Mouse (Mus musculus) midbrain, embryonic 12.5 days (tissue): ENCODE measurements around the gene Gxylt2. TPM values are rescaled to one million over a fixed set of nuclear protein-coding genes. Genes with fewer than 3 reads are reported as not detected.

ENCODE experiments used
- ATAC-seq: fragments of 200-750 bp; cut with Nextera tagmentation; 2 replicates; pipeline ENCODE4 v1.8.0; 2017; ENCODE audit warnings: low read depth, moderate TSS enrichment, moderate library complexity; ENCODE audit not compliant: low FRiP score
- H3K27ac ChIP-seq: fragments of 300-500 bp; sonication (generic); replicated peaks from 2 replicates; pipeline ENCODE4 v1.5.1; 2016; ENCODE audit warnings: mild to moderate bottlenecking
- H3K27me3 ChIP-seq: fragments of 300-500 bp; sonication (generic); 2 replicates; pipeline ENCODE4 v1.6.1; 2016; ENCODE audit warnings: mild to moderate bottlenecking
- H3K36me3 ChIP-seq: fragments of 300-500 bp; sonication (generic); 2 replicates; pipeline ENCODE4 v1.6.1; 2016
- H3K4me1 ChIP-seq: fragments of 300-500 bp; sonication (generic); 2 replicates; pipeline ENCODE4 v1.6.1; 2016
- H3K4me2 ChIP-seq: fragments of 300-500 bp; sonication (generic); replicated peaks from 2 replicates; pipeline ENCODE4 v1.6.1; 2016; ENCODE audit warnings: mild to moderate bottlenecking, moderate library complexity
- H3K4me3 ChIP-seq: fragments of 300-500 bp; sonication (generic); 2 replicates; pipeline ENCODE4 v1.5.1; 2016; ENCODE audit warnings: mild to moderate bottlenecking
- H3K9ac ChIP-seq: fragments of 300-500 bp; sonication (generic); replicated peaks from 2 replicates; pipeline ENCODE4 v1.6.1; 2016; ENCODE audit warnings: mild to moderate bottlenecking, moderate library complexity
- H3K9me3 ChIP-seq: fragments of 300-500 bp; sonication (generic); 2 replicates; pipeline ENCODE4 v1.6.1; 2016; ENCODE audit warnings: mild to moderate bottlenecking
- WGBS: fragments of 180-500 bp; shearing (Covaris S2); methylation state at CpG from one replicate; pipeline ENCODE4 v1.1.7; 2016; 5-methylcytosine and 5-hydroxymethylcytosine counted together
- polyA plus RNA-seq: library from polyadenylated mRNA; unstranded; fragments of >200 nt; fragmentation: Nextera tagmentation; extraction: Ambion mirVana; gene quantifications from 2 replicates; pipeline ENCODE4 v1.2.1, GENCODE M21; 2016

Gene Gxylt2
- polyA plus RNA-seq, 1 experiment from 2014 or later: 6.0 TPM

- Histone ChIP-seq H3K9me3 (no peaks in the 10 kb centered on the region), H3K4me1 (no peaks in the 10 kb centered on the region), H3K4me2 (no peak overlapping the region), H3K4me3 (no peak overlapping the region), H3K36me3 (no peaks in the 10 kb centered on the region), H3K27ac (no peak overlapping the region), H3K27me3 (no peaks in the 10 kb centered on the region), H3K9ac (no peak overlapping the region)
- ATAC-seq: no peak
- WGBS: 93% methylated on average over 9 of the region's 9 CpGs
Observed at GRCm38 (mm10) chr6:100807187-100807586, 102.7 kb downstream of the Gxylt2 start.

- Histone ChIP-seq H3K27me3 (no peaks in the 10 kb centered on the region), H3K4me2 (no peak overlapping the region), H3K27ac (no peak overlapping the region), H3K9ac (no peak overlapping the region), H3K4me1 (no peaks in the 10 kb centered on the region), H3K9me3 (no peaks in the 10 kb centered on the region), H3K36me3 (no peaks in the 10 kb centered on the region), H3K4me3 (no peak overlapping the region)
- 80% methylated on average over 1 of the region's 1 CpGs for WGBS
- no peak for ATAC-seq
Observed at GRCm38 (mm10) chr6:100807746-100808145, 103.2 kb downstream of the Gxylt2 start.

GRCm38 (mm10) chr6:100808221-100808778 is 103.8 kb downstream of the Gxylt2 start:
- H3K9ac ChIP-seq: no peak overlapping the region
- ATAC-seq: no peak
- no peaks in the 10 kb centered on the region for H3K27me3 ChIP-seq
- H3K4me1 ChIP-seq: no peaks in the 10 kb centered on the region
- no peak overlapping the region for H3K27ac ChIP-seq
- H3K4me3 ChIP-seq: no peak overlapping the region
- H3K9me3 ChIP-seq: no peaks in the 10 kb centered on the region
- WGBS: 89% methylated on average over 6 of the region's 6 CpGs
- H3K36me3 ChIP-seq: no peaks in the 10 kb centered on the region
- H3K4me2 ChIP-seq: no peak overlapping the region

- H3K27ac ChIP-seq: no peak overlapping the region
- no peak overlapping the region for H3K4me2 ChIP-seq
- ATAC-seq: no peak
- H3K9me3 ChIP-seq: no peaks in the 10 kb centered on the region
- WGBS: 96% methylated on average over 4 of the region's 4 CpGs
- no peak overlapping the region for H3K9ac ChIP-seq
- no peaks in the 10 kb centered on the region for H3K36me3 ChIP-seq
- H3K4me3 ChIP-seq: no peak overlapping the region
- no peaks in the 10 kb centered on the region for H3K27me3 ChIP-seq
- H3K4me1 ChIP-seq: no peaks in the 10 kb centered on the region
Observed at GRCm38 (mm10) chr6:100810117-100810516, 105.6 kb downstream of the Gxylt2 start.

GRCm38 (mm10) chr6:100811731-100812130 is 107.2 kb downstream of the Gxylt2 start:
- no peaks in the 10 kb centered on the region for H3K36me3 ChIP-seq
- WGBS: 85% methylated on average over 3 of the region's 3 CpGs
- H3K4me1 ChIP-seq: no peaks in the 10 kb centered on the region
- H3K27me3 ChIP-seq: no peaks in the 10 kb centered on the region
- H3K4me3 ChIP-seq: no peak overlapping the region
- ATAC-seq: no peak
- no peak overlapping the region for H3K4me2 ChIP-seq
- H3K9me3 ChIP-seq: no peaks in the 10 kb centered on the region
- no peak overlapping the region for H3K27ac ChIP-seq
- H3K9ac ChIP-seq: no peak overlapping the region

GRCm38 (mm10) chr6:100821367-100821766 is 116.8 kb downstream of the Gxylt2 start:
- no peaks in the 10 kb centered on the region for H3K4me1 ChIP-seq
- no peaks in the 10 kb centered on the region for H3K36me3 ChIP-seq
- no peak overlapping the region for H3K4me2 ChIP-seq
- WGBS: 85% methylated on average over 2 of the region's 2 CpGs
- no peak for ATAC-seq
- H3K9ac ChIP-seq: no peak overlapping the region
- H3K4me3 ChIP-seq: no peak overlapping the region
- H3K27me3 ChIP-seq: no peaks in the 10 kb centered on the region
- H3K27ac ChIP-seq: no peak overlapping the region
- no peaks in the 10 kb centered on the region for H3K9me3 ChIP-seq

- Histone ChIP-seq H3K4me2 (no peak overlapping the region), H3K9ac (no peak overlapping the region), H3K27me3 (no peaks in the 10 kb centered on the region), H3K36me3 (no peaks in the 10 kb centered on the region), H3K27ac (no peak overlapping the region), H3K4me3 (no peak overlapping the region), H3K4me1 (no peaks in the 10 kb centered on the region), H3K9me3 (no peaks in the 10 kb centered on the region)
- 72% methylated on average over 1 of the region's 1 CpGs for WGBS
- ATAC-seq: no peak
Observed at GRCm38 (mm10) chr6:100823356-100823755, 118.8 kb downstream of the Gxylt2 start.

GRCm38 (mm10) chr6:100824381-100824965 is 119.9 kb downstream of the Gxylt2 start:
- Histone ChIP-seq H3K9ac (no peak overlapping the region), H3K27me3 (no peaks in the 10 kb centered on the region), H3K9me3 (no peaks in the 10 kb centered on the region), H3K4me3 (no peak overlapping the region), H3K4me2 (no peak overlapping the region), H3K36me3 (no peaks in the 10 kb centered on the region), H3K27ac (no peak overlapping the region), H3K4me1 (no peaks in the 10 kb centered on the region)
- no peak for ATAC-seq
- 73% methylated on average over 7 of the region's 7 CpGs for WGBS

GRCm38 (mm10) chr6:100826046-100826445 is 121.5 kb downstream of the Gxylt2 start:
- Histone ChIP-seq H3K9me3 (no peaks in the 10 kb centered on the region), H3K4me3 (no peak overlapping the region), H3K4me1 (no peaks in the 10 kb centered on the region), H3K4me2 (no peak overlapping the region), H3K27ac (no peak overlapping the region), H3K9ac (no peak overlapping the region), H3K36me3 (no peaks in the 10 kb centered on the region), H3K27me3 (no peaks in the 10 kb centered on the region)
- no peak for ATAC-seq
- 88% methylated on average over 6 of the region's 6 CpGs for WGBS

GRCm38 (mm10) chr6:100828565-100828964 is 124.0 kb downstream of the Gxylt2 start:
- H3K4me3 ChIP-seq: no peak overlapping the region
- H3K27ac ChIP-seq: no peak overlapping the region
- no peaks in the 10 kb centered on the region for H3K36me3 ChIP-seq
- H3K4me1 ChIP-seq: no peaks in the 10 kb centered on the region
- H3K9ac ChIP-seq: no peak overlapping the region
- H3K4me2 ChIP-seq: no peak overlapping the region
- ATAC-seq: no peak
- WGBS: 86% methylated on average over 7 of the region's 7 CpGs
- H3K9me3 ChIP-seq: no peaks in the 10 kb centered on the region
- no peaks in the 10 kb centered on the region for H3K27me3 ChIP-seq

- H3K4me1 ChIP-seq: peaks cover 2% of the 10 kb centered on the region
- H3K36me3 ChIP-seq: no peaks in the 10 kb centered on the region
- no peaks in the 10 kb centered on the region for H3K27me3 ChIP-seq
- H3K9ac ChIP-seq: no peak overlapping the region
- 93% methylated on average over 5 of the region's 5 CpGs for WGBS
- no peak for ATAC-seq
- H3K4me3 ChIP-seq: no peak overlapping the region
- H3K9me3 ChIP-seq: no peaks in the 10 kb centered on the region
- no peak overlapping the region for H3K27ac ChIP-seq
- no peak overlapping the region for H3K4me2 ChIP-seq
Observed at GRCm38 (mm10) chr6:100829770-100830169, 125.2 kb downstream of the Gxylt2 start.

- no peaks in the 10 kb centered on the region for H3K27me3 ChIP-seq
- H3K4me3 ChIP-seq: no peak overlapping the region
- peaks cover 10% of the 10 kb centered on the region for H3K36me3 ChIP-seq
- no peak overlapping the region for H3K27ac ChIP-seq
- H3K4me2 ChIP-seq: no peak overlapping the region
- H3K9ac ChIP-seq: no peak overlapping the region
- WGBS: 87% methylated on average over 3 of the region's 3 CpGs
- peaks cover 13% of the 10 kb centered on the region for H3K4me1 ChIP-seq
- H3K9me3 ChIP-seq: no peaks in the 10 kb centered on the region
- no peak for ATAC-seq
Observed at GRCm38 (mm10) chr6:100831188-100831587, 126.7 kb downstream of the Gxylt2 start.

GRCm38 (mm10) chr6:100831751-100832150 is 127.2 kb downstream of the Gxylt2 start:
- no peak overlapping the region for H3K4me3 ChIP-seq
- peaks cover 16% of the 10 kb centered on the region for H3K36me3 ChIP-seq
- H3K9me3 ChIP-seq: no peaks in the 10 kb centered on the region
- H3K27me3 ChIP-seq: no peaks in the 10 kb centered on the region
- H3K4me2 ChIP-seq: no peak overlapping the region
- H3K9ac ChIP-seq: no peak overlapping the region
- no peak for ATAC-seq
- no peak overlapping the region for H3K27ac ChIP-seq
- 94% methylated on average over 6 of the region's 6 CpGs for WGBS
- peaks cover 13% of the 10 kb centered on the region for H3K4me1 ChIP-seq
